Mouse (Mus musculus) thymus, adult 2 months (tissue): ENCODE results near the gene Scn10a. TPM values are rescaled to one million over a fixed set of nuclear protein-coding genes. Genes with fewer than 3 reads are reported as not detected.

Source experiments
- DNase-seq: peaks from one replicate; pipeline ENCODE4 v3.0.0; 2021
- H3K27ac ChIP-seq: fragments of 200-500 bp; 2 replicates; pipeline ENCODE4 v1.5.1; 2012; ENCODE audit warnings: low read length, control low read depth; ENCODE audit not compliant: control insufficient read depth, insufficient read depth
- H3K27me3 ChIP-seq: fragments of 200-500 bp; 2 replicates; pipeline ENCODE4 v1.6.1; 2012; ENCODE audit warnings: mild to moderate bottlenecking, low read length, moderate library complexity, mixed read lengths; ENCODE audit not compliant: control insufficient read depth, insufficient read depth
- H3K36me3 ChIP-seq: fragments of 200-500 bp; 2 replicates; pipeline ENCODE4 v1.6.1; 2012; ENCODE audit warnings: mild to moderate bottlenecking, low read length, moderate library complexity; ENCODE audit not compliant: control insufficient read depth, insufficient read depth
- H3K4me1 ChIP-seq: fragments of 200-500 bp; replicated peaks from 2 replicates; pipeline ENCODE4 v1.6.1; 2012; ENCODE audit warnings: low read length; ENCODE audit not compliant: control insufficient read depth, insufficient read depth
- H3K4me3 ChIP-seq: fragments of 200-500 bp; 2 replicates; pipeline ENCODE4 v1.5.1; 2012; ENCODE audit warnings: mild to moderate bottlenecking, low read length, control low read depth, moderate library complexity; ENCODE audit not compliant: control insufficient read depth, insufficient read depth
- CTCF ChIP-seq: fragments of 200-500 bp; IDR thresholded peaks from 2 replicates; pipeline ENCODE4 v1.5.1; 2012; ENCODE audit warnings: mild to moderate bottlenecking, control low read depth, low read length, moderate library complexity, borderline replicate concordance; ENCODE audit not compliant: control insufficient read depth, poor library complexity, insufficient read depth; ENCODE audit errors: extremely low read depth
- POLR2A ChIP-seq: fragments of 200-500 bp; IDR thresholded peaks from 2 replicates; pipeline ENCODE4 v1.6.1; 2012; ENCODE audit warnings: mild to moderate bottlenecking, low read length, control low read depth, moderate library complexity; ENCODE audit not compliant: control insufficient read depth, poor library complexity, insufficient read depth; ENCODE audit errors: extremely low read depth
- WGBS: fragments of 180-500 bp; shearing (Covaris S2); methylation state at CpG from one replicate; pipeline ENCODE4 v1.1.7; 2018; 5-methylcytosine and 5-hydroxymethylcytosine counted together
- polyA plus RNA-seq: library from polyadenylated mRNA; depleted of rRNA; stranded (reverse); fragments of >200 nt; gene quantifications from 2 replicates; pipeline ENCODE4 v1.2.3, GENCODE M21; 2012

Scn10a gene
- polyA plus RNA-seq, 1 experiment: 0.20 TPM

DNA sequence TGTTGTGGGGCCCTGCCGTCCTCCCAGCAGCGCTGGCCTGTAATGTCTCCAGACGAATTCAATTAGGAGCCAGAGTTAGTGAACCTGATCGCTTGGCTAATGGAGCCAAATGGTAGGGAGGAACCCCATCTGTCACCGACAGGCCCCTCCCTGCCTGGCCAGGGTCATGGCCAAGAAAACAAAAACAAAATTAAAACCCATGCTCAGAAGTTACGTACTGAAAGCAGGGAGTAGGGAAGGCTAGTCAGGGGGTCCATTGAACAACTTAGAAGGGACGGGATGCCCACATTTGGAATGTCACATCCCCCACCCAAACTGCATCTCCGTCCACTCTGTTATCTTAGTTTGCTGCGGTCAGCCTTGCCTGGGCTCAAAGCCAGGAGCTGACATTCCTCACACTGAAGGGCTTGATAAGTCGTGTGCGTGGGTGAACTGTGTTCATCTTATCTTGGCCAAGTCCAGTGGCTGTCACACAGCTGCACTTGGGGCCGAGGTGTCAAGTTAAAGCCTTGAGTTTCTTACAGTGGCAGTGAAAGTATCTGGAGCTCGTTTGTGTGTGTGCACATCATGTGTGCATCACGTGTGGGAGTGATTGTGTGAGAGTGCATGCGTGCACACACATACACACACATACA lies 87.1 kb downstream of the Scn10a start:
- DNase-seq: no peak
- Histone ChIP-seq H3K36me3 (no peaks in the 10 kb centered on the region), H3K27ac (no peak overlapping the region), H3K27me3 (no peaks in the 10 kb centered on the region), H3K4me1 (no peaks in the 10 kb centered on the region), H3K4me3 (no peak overlapping the region)
- 71% methylated on average over 15 of the region's 15 CpGs for WGBS
- TF ChIP-seq CTCF (no peak), POLR2A (no peak)

DNA sequence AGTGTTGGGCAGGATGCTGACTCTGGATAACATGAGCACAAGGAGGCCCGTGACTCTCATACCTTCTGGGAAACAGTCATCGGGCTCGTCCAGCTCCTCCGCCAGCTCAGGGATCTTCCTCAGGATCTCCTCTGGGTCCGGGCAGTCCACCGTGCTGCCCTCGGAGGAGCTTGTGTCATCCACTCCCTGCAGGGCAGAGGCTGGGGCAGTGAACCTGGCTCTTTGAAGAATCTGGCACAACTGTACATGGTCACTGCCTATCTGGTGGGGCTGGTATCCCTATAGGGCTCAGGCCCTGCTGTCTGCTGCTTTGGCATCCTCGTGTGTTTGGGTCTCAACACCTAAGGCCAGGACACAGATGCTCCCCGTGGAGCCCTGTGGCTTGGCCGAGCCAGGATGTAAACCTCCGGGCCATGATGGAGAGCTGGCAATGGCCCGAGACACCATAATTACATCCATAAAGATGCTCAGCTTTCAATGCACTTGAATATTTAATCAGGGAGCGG lies 87.7 kb downstream of the Scn10a start:
- TF ChIP-seq CTCF (no peak), POLR2A (no peak)

DNA sequence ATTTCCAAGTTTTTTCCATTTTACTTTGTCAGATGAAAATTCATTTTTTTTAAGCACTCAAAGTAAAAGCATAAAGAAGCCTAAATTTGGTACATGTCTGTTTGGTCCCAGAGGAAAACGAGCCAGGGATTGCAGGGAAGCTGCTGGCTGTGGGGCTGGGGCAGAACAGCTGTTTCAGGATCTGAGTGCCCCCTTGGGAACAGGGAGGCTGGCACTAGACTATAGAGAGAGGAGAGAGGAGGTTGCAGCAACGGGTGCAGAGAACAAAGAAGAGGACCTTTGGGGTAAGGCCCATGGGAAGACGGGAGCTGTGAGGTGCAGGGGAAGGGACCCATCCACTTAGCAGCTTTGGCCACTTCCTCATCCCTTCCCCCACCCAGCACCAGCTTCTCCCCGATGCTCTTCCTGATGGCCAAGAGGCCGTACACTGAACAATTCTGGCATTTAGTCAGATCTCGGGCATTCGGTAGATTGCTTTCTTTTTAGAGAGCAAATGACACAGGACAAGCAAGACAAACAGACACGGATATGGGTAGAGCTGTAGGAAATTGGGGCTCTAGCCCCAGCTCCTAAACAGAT lies 90.3 kb downstream of the Scn10a start:
- Histone ChIP-seq H3K36me3 (no peaks in the 10 kb centered on the region), H3K27ac (no peak overlapping the region), H3K27me3 (no peaks in the 10 kb centered on the region), H3K4me3 (no peak overlapping the region), H3K4me1 (no peaks in the 10 kb centered on the region)
- WGBS: 39% methylated on average over 8 of the region's 8 CpGs
- no peak for DNase-seq
- no peak for TF ChIP-seq CTCF
- TF ChIP-seq POLR2A: no peak

More for the DNA sequence above, 87.7 kb downstream of the Scn10a start:
- Histone ChIP-seq H3K27me3 (no peaks in the 10 kb centered on the region), H3K27ac (no peak overlapping the region), H3K4me1 (no peaks in the 10 kb centered on the region), H3K36me3 (no peaks in the 10 kb centered on the region), H3K4me3 (no peak overlapping the region)
- 88% methylated on average over 13 of the region's 13 CpGs for WGBS
- DNase-seq: no peak

DNA sequence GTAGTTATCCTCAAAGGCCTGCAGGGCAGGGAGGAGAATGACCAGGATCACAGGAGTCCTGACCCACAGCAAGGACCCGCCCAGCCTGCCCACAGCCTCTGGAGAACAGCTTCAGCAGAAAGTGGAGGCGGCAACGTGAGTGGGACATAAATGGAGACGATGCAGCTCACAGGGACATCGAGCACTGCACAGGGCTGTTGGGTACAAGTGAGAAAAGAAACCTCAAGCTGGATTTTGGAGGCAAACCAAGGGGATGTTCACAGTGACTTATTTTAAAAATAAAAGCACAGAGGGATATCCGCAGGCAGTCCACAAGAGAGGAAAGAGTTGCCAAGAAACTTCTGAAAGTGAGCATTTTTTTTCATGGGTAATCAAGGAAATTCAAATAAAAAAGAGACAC lies 91.9 kb downstream of the Scn10a start:
- Histone ChIP-seq H3K36me3 (no peaks in the 10 kb centered on the region), H3K27ac (no peak overlapping the region), H3K4me3 (no peak overlapping the region), H3K27me3 (no peaks in the 10 kb centered on the region), H3K4me1 (no peaks in the 10 kb centered on the region)
- no peak for DNase-seq
- 82% methylated on average over 6 of the region's 6 CpGs for WGBS
- TF ChIP-seq CTCF: no peak
- TF ChIP-seq POLR2A: no peak

DNA sequence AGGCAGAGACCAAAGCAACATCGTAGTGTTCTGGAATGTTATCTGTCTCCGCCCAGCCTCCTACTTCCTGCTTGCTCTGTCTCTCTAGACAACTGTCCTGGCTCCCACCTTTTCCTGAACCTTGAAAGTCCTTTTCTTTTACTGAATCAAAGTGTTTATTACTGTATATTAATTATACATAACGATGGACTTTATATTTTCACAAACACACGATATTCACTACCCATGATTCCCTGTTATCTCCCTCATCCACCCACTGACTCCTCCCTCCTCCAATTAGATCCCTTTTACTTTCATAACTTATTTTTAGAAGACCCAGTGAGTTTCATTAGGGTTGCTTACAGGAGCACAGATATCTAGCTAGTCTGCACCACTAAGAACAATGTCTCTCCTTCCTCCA lies 95.0 kb downstream of the Scn10a start:
- no peaks in the 10 kb centered on the region for H3K27me3 ChIP-seq
- TF ChIP-seq POLR2A: no peak
- TF ChIP-seq CTCF: no peak
- no peaks in the 10 kb centered on the region for H3K36me3 ChIP-seq
- no peaks in the 10 kb centered on the region for H3K4me1 ChIP-seq
- DNase-seq: no peak
- no peak overlapping the region for H3K27ac ChIP-seq
- H3K4me3 ChIP-seq: no peak overlapping the region
- WGBS: 77% methylated on average over 4 of the region's 4 CpGs

DNA sequence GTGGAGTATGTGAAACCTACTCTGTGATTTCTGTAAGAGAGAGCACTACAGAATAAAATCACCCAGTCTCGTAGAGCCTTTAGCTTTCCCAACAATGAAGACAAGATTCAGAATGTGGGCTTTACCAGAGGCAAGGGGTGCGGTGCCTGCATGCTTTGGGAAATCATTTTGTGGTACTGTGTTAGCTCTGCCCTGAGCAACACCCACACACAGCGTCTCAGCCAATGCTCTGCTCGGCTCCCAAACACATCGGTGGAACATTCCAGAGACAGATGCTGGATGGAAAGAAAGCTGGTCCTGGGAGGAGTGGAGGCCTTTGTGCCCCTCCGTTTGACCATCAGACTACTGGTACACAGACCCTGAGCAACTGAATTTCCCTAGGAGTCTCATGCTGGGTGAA lies 104.3 kb downstream of the Scn10a start:
- Histone ChIP-seq H3K4me3 (no peak overlapping the region), H3K27me3 (no peaks in the 10 kb centered on the region), H3K36me3 (no peaks in the 10 kb centered on the region), H3K27ac (no peak overlapping the region), H3K4me1 (no peaks in the 10 kb centered on the region)
- WGBS: 82% methylated on average over 6 of the region's 6 CpGs
- TF ChIP-seq POLR2A (no peak), CTCF (no peak)
- DNase-seq: no peak
